Mouse (Mus musculus): ENCODE results near the gene Cdyl. TPM values are rescaled to one million over a fixed set of nuclear protein-coding genes. Genes with fewer than 3 reads are reported as not detected.

The Cdyl gene
- polyA plus RNA-seq, 1 experiment = 2.3 TPM

GRCm38 (mm10) chr13:35742696-35743095 is 83.1 kb downstream of the Cdyl start:
- peak overlapping the region; percentile 97 for H3K4me3 ChIP-seq (replicated peaks)
- H3K4me1 ChIP-seq (ENCODE audit: control insufficient read depth) = peaks cover 70% of the 10 kb centered on the region
- peaks cover 6% of the 10 kb centered on the region; the same call in 1 of the 2 replicates for H3K27me3 ChIP-seq (ENCODE audit: control insufficient read depth)
- TF ChIP-seq TAL1 (IDR thresholded peaks at IDR 0.05; ENCODE audit: low read length) (no peak), GATA1 (IDR thresholded peaks at IDR 0.05; ENCODE audit: low read length) (no peak)
- H3K9me3 ChIP-seq (ENCODE audit: control insufficient read depth, low read length) = no peaks in the 10 kb centered on the region
- peaks cover 30% of the 10 kb centered on the region for H3K36me3 ChIP-seq (ENCODE audit: control insufficient read depth)

DNA sequence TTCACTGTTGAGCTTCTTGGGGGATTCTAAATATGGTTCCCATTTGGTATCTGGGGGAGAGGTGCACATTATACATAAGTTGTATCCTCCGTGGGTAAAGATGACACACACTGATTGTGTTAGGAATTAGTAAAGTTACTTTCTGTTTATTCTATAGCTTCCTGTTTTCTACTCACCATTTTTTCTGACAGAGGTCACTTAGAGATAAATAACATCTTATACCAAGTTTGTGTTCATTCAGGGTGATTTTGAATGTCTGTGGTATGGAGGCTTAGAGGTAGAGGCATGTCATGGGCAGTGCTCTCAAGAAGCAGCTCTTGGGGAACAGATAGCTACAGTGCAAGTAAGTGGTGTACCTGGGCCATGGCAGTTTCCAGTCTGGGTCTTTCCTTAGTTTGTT is 83.6 kb downstream of the Cdyl start:
- Histone ChIP-seq H3K27me3 (ENCODE audit: control insufficient read depth) (peaks cover 5% of the 10 kb centered on the region; the same call in 1 of the 2 replicates), H3K36me3 (ENCODE audit: control insufficient read depth) (peaks cover 30% of the 10 kb centered on the region), H3K9me3 (ENCODE audit: control insufficient read depth, low read length) (no peaks in the 10 kb centered on the region), H3K4me3 (replicated peaks) (peak overlapping the region; percentile 97), H3K4me1 (ENCODE audit: control insufficient read depth) (peaks cover 74% of the 10 kb centered on the region)
- TF ChIP-seq GATA1 (IDR thresholded peaks at IDR 0.05; ENCODE audit: low read length) (no peak), TAL1 (IDR thresholded peaks at IDR 0.05; ENCODE audit: low read length) (no peak)

- H3K27me3 ChIP-seq (ENCODE audit: control insufficient read depth) = no peaks in the 10 kb centered on the region
- no peaks in the 10 kb centered on the region for H3K9me3 ChIP-seq (ENCODE audit: control insufficient read depth, low read length)
- H3K36me3 ChIP-seq (ENCODE audit: control insufficient read depth) = peaks cover 42% of the 10 kb centered on the region
- TF ChIP-seq TAL1 (IDR thresholded peaks at IDR 0.05; ENCODE audit: low read length) (no peak), GATA1 (IDR thresholded peaks at IDR 0.05; ENCODE audit: low read length) (no peak)
- no peak overlapping the region for H3K4me3 ChIP-seq (replicated peaks)
- peaks cover 87% of the 10 kb centered on the region for H3K4me1 ChIP-seq (ENCODE audit: control insufficient read depth)
Observed at GRCm38 (mm10) chr13:35749194-35749593, 89.6 kb downstream of the Cdyl start.

- Histone ChIP-seq H3K9me3 (ENCODE audit: control insufficient read depth, low read length) (no peaks in the 10 kb centered on the region), H3K4me3 (replicated peaks) (no peak overlapping the region), H3K36me3 (ENCODE audit: control insufficient read depth) (peaks cover 43% of the 10 kb centered on the region), H3K4me1 (ENCODE audit: control insufficient read depth) (peaks cover 88% of the 10 kb centered on the region), H3K27me3 (ENCODE audit: control insufficient read depth) (no peaks in the 10 kb centered on the region)
- TF ChIP-seq TAL1 (IDR thresholded peaks at IDR 0.05; ENCODE audit: low read length) (no peak), GATA1 (IDR thresholded peaks at IDR 0.05; ENCODE audit: low read length) (peak; percentile 29; the same call in 1 of the 2 replicates)
Observed at GRCm38 (mm10) chr13:35749680-35750079, 90.0 kb downstream of the Cdyl start.

DNA sequence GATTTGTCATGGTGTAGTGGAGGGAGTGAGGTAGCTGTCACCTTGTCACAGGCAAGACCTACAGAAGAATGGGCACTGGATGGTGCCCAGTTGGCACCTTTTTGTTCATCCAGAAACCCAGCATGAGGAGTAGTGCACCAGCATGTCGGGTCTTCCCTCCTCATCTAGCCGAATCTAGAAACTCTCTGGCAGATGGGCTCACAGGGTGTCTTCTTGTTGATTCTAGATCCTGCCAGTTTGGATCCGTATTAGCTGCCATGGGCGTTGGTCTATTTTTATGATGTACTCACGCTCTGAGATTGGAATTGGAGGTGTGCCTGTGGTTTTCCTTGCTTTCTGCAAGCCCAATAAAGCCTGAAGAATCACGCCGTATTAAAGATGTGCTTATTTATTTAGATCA is 92.4 kb downstream of the Cdyl start:
- Histone ChIP-seq H3K27me3 (ENCODE audit: control insufficient read depth) (no peaks in the 10 kb centered on the region), H3K4me1 (ENCODE audit: control insufficient read depth) (peaks cover 92% of the 10 kb centered on the region), H3K9me3 (ENCODE audit: control insufficient read depth, low read length) (no peaks in the 10 kb centered on the region), H3K4me3 (replicated peaks) (no peak overlapping the region), H3K36me3 (ENCODE audit: control insufficient read depth) (peaks cover 26% of the 10 kb centered on the region)
- TF ChIP-seq TAL1 (IDR thresholded peaks at IDR 0.05; ENCODE audit: low read length) (no peak), GATA1 (IDR thresholded peaks at IDR 0.05; ENCODE audit: low read length) (no peak)

DNA sequence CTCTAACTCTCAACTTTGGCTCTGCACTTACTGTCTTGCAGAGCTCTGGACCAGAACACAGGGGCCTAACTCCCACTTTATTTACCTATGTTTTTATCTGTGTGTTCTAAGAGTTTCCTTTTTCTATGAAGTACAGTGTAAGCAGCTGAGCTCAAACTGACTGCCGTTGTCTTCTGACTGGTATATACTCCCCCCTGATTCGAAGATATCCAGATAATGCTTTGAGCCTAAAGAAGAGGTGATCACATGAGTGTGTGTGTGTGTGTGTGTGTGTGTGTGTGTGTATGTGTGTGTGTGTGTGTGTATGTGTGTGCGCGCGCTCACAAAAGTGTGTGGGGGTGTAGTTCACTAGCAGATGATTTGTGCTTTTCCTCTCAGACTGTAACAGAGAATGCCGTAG is 95.4 kb downstream of the Cdyl start:
- no peak overlapping the region for H3K4me3 ChIP-seq (replicated peaks)
- TF ChIP-seq TAL1 (IDR thresholded peaks at IDR 0.05; ENCODE audit: low read length) (no peak), GATA1 (IDR thresholded peaks at IDR 0.05; ENCODE audit: low read length) (no peak)
- H3K36me3 ChIP-seq (ENCODE audit: control insufficient read depth) = peaks cover 42% of the 10 kb centered on the region
- H3K4me1 ChIP-seq (ENCODE audit: control insufficient read depth) = peaks cover 95% of the 10 kb centered on the region
- no peaks in the 10 kb centered on the region for H3K27me3 ChIP-seq (ENCODE audit: control insufficient read depth)
- no peaks in the 10 kb centered on the region for H3K9me3 ChIP-seq (ENCODE audit: control insufficient read depth, low read length)

DNA sequence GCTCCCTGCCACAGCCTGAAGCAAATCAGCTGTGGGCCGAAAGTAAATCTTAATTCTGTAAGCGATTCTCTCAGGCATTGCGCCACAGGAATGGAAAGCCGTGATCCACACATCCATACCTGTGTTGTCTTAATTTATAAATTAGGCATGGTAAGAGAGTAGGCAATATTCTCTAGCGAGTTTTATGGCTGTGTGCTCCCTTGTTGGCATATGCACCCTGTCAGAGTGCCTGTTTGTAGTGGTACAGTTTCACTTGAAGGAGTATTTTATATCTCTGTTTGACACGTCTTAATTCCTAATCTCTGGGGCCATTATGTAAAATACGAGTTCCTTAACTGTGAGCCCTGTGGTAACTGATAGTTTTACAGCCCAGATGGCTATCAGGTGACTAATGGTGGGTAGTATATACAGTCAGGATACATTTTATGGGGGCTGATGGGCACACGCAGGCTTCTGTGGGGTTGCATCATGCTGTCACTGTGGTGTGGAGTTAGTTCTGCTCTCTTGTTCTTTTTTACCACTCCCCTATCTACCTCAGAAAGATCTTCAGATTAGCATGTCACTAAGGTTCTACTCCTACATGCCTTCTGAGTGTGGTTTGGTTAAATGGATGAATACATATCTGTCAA is 96.1 kb downstream of the Cdyl start:
- no peaks in the 10 kb centered on the region for H3K27me3 ChIP-seq (ENCODE audit: control insufficient read depth)
- peaks cover 45% of the 10 kb centered on the region for H3K36me3 ChIP-seq (ENCODE audit: control insufficient read depth)
- peak overlapping the region; percentile 4 for H3K4me3 ChIP-seq (replicated peaks)
- H3K4me1 ChIP-seq (ENCODE audit: control insufficient read depth) = peaks cover 96% of the 10 kb centered on the region
- no peaks in the 10 kb centered on the region for H3K9me3 ChIP-seq (ENCODE audit: control insufficient read depth, low read length)
- peak; percentile 54 for TF ChIP-seq GATA1 (IDR thresholded peaks at IDR 0.05; ENCODE audit: low read length)
- TF ChIP-seq TAL1 (IDR thresholded peaks at IDR 0.05; ENCODE audit: low read length) = 0 out of 3 replicates have a peak, but pooled peaks have one; percentile 12

- H3K4me3 ChIP-seq (replicated peaks) = peak overlapping the region; percentile 50
- no peak for TF ChIP-seq TAL1 (IDR thresholded peaks at IDR 0.05; ENCODE audit: low read length)
- no peaks in the 10 kb centered on the region for H3K9me3 ChIP-seq (ENCODE audit: control insufficient read depth, low read length)
- H3K27me3 ChIP-seq (ENCODE audit: control insufficient read depth) = no peaks in the 10 kb centered on the region
- H3K4me1 ChIP-seq (ENCODE audit: control insufficient read depth) = peaks cover 99% of the 10 kb centered on the region
- peaks cover 49% of the 10 kb centered on the region for H3K36me3 ChIP-seq (ENCODE audit: control insufficient read depth)
Observed at GRCm38 (mm10) chr13:35756393-35757338, 97.0 kb downstream of the Cdyl start.

DNA sequence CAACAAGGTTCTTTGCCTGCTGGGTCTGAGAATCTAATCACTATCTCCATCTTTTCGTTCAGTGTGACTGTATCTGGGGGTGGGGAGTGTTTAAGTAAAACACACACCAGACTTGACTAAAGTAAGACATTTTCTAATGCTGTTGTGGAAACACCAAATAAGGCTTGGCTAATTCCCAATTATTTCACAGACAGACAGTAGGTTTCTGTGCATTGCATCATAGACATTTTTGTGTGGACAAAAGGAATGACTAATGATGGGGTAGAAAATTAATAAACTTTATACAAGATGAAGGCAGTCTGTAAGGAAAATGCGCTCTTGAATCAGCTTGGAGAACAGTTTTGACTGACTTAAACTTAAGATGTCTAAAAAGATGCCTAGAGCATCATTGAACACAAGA is 100.7 kb downstream of the Cdyl start:
- H3K36me3 ChIP-seq (ENCODE audit: control insufficient read depth) = peaks cover 42% of the 10 kb centered on the region
- no peaks in the 10 kb centered on the region for H3K9me3 ChIP-seq (ENCODE audit: control insufficient read depth, low read length)
- no peaks in the 10 kb centered on the region for H3K27me3 ChIP-seq (ENCODE audit: control insufficient read depth)
- H3K4me3 ChIP-seq (replicated peaks) = no peak overlapping the region
- H3K4me1 ChIP-seq (ENCODE audit: control insufficient read depth) = peaks cover 96% of the 10 kb centered on the region
- TF ChIP-seq GATA1 (IDR thresholded peaks at IDR 0.05; ENCODE audit: low read length) (no peak), TAL1 (IDR thresholded peaks at IDR 0.05; ENCODE audit: low read length) (no peak)

Measured in erythroblast, embryonic 14.5 days (primary cell).